Mouse (Mus musculus) megakaryocyte, embryonic 14.5 days (primary cell): ENCODE data around the gene Hat1. TPM values are rescaled to one million over a fixed set of nuclear protein-coding genes. Genes with fewer than 3 reads are reported as not detected.
A peak's percentile ranks its signal among the peaks of the same experiment; 100 is the strongest.

Source experiments
- H3K27me3 ChIP-seq: replicated peaks from 2 replicates; pipeline ENCODE3; 2012; ENCODE audit warnings: inconsistent platforms
- H3K36me3 ChIP-seq: replicated peaks from 2 replicates; pipeline ENCODE3; 2012; ENCODE audit warnings: low read length, inconsistent platforms, mixed read lengths
- H3K4me1 ChIP-seq: 2 replicates; pipeline ENCODE4 v1.6.1; 2012; ENCODE audit warnings: inconsistent platforms
- H3K4me3 ChIP-seq: replicated peaks from 2 replicates; pipeline ENCODE3; 2012; ENCODE audit warnings: moderate library complexity, mild to moderate bottlenecking, inconsistent platforms
- H3K9me3 ChIP-seq: 2 replicates; pipeline ENCODE4 v1.6.1; 2012; ENCODE audit warnings: inconsistent platforms
- FLI1 ChIP-seq: IDR thresholded peaks from 2 replicates; pipeline ENCODE4 v1.6.1; 2012; ENCODE audit warnings: low read length, inconsistent platforms, mixed read lengths
- GATA1 ChIP-seq: IDR thresholded peaks from 3 replicates; pipeline ENCODE4 v1.6.1; 2012; ENCODE audit warnings: mixed read lengths, low read length, inconsistent platforms, borderline replicate concordance
- polyA plus RNA-seq: library from polyadenylated mRNA; stranded (reverse); fragments of >175 nt; gene quantifications from 2 replicates; pipeline ENCODE4 v1.2.3, GENCODE M21; 2012; ENCODE audit warnings: low replicate concordance; ENCODE audit not compliant: insufficient read depth

Hat1 gene
- polyA plus RNA-seq, 1 experiment = 0.48 TPM

GRCm38 (mm10) chr2:71374275-71375155, 14.2 kb upstream of the Hat1 start:
- Histone ChIP-seq H3K4me3 (no peak overlapping the region), H3K36me3 (no peaks in the 10 kb centered on the region), H3K4me1 (peaks cover 24% of the 10 kb centered on the region), H3K27me3 (no peaks in the 10 kb centered on the region), H3K9me3 (no peaks in the 10 kb centered on the region)
- TF ChIP-seq FLI1 = no peak
- no peak for TF ChIP-seq GATA1

- no peaks in the 10 kb centered on the region for H3K36me3 ChIP-seq
- H3K27me3 ChIP-seq = no peaks in the 10 kb centered on the region
- H3K4me3 ChIP-seq = no peak overlapping the region
- H3K9me3 ChIP-seq = no peaks in the 10 kb centered on the region
- H3K4me1 ChIP-seq = peaks cover 24% of the 10 kb centered on the region
- TF ChIP-seq GATA1 = no peak
- no peak for TF ChIP-seq FLI1
These were observed 12.3 kb upstream of the Hat1 start for GRCm38 (mm10) chr2:71376433-71376906.

GRCm38 (mm10) chr2:71377426-71377825, 11.3 kb upstream of the Hat1 start:
- Histone ChIP-seq H3K4me1 (peaks cover 28% of the 10 kb centered on the region), H3K9me3 (no peaks in the 10 kb centered on the region), H3K27me3 (no peaks in the 10 kb centered on the region), H3K36me3 (no peaks in the 10 kb centered on the region), H3K4me3 (no peak overlapping the region)
- no peak for TF ChIP-seq FLI1
- no peak for TF ChIP-seq GATA1

GRCm38 (mm10) chr2:71381962-71382361, 6.8 kb upstream of the Hat1 start:
- H3K4me3 ChIP-seq = no peak overlapping the region

GRCm38 (mm10) chr2:71383890-71384289, 4.9 kb upstream of the Hat1 start:
- peaks cover 4% of the 10 kb centered on the region for H3K4me1 ChIP-seq
- TF ChIP-seq FLI1 (no peak), GATA1 (no peak)
- H3K9me3 ChIP-seq = no peaks in the 10 kb centered on the region
- no peaks in the 10 kb centered on the region for H3K36me3 ChIP-seq
- no peak overlapping the region for H3K4me3 ChIP-seq
- no peaks in the 10 kb centered on the region for H3K27me3 ChIP-seq

More at GRCm38 (mm10) chr2:71381962-71382361, 6.8 kb upstream of the Hat1 start:
- no peaks in the 10 kb centered on the region for H3K27me3 ChIP-seq
- no peaks in the 10 kb centered on the region for H3K36me3 ChIP-seq
- H3K9me3 ChIP-seq = no peaks in the 10 kb centered on the region
- TF ChIP-seq GATA1 (no peak), FLI1 (no peak)
- peaks cover 4% of the 10 kb centered on the region for H3K4me1 ChIP-seq

GRCm38 (mm10) chr2:71387766-71388165, 992 bp upstream of the Hat1 start:
- H3K4me3 ChIP-seq = no peak overlapping the region
- H3K4me1 ChIP-seq = peaks cover 6% of the 10 kb centered on the region; the same call in 1 of the 2 replicates
- no peak for TF ChIP-seq FLI1
- no peaks in the 10 kb centered on the region for H3K9me3 ChIP-seq
- H3K27me3 ChIP-seq = no peaks in the 10 kb centered on the region
- peaks cover 15% of the 10 kb centered on the region for H3K36me3 ChIP-seq

GRCm38 (mm10) chr2:71389864-71390263, 1.1 kb downstream of the Hat1 start:
- Histone ChIP-seq H3K27me3 (no peaks in the 10 kb centered on the region), H3K4me1 (peaks cover 8% of the 10 kb centered on the region; the same call in 1 of the 2 replicates), H3K9me3 (no peaks in the 10 kb centered on the region), H3K4me3 (peak overlapping the region; percentile 97), H3K36me3 (peaks cover 33% of the 10 kb centered on the region)
- no peak for TF ChIP-seq FLI1
- no peak for TF ChIP-seq GATA1

- Histone ChIP-seq H3K9me3 (no peaks in the 10 kb centered on the region), H3K27me3 (no peaks in the 10 kb centered on the region), H3K4me1 (no peaks in the 10 kb centered on the region), H3K36me3 (peaks cover 33% of the 10 kb centered on the region), H3K4me3 (no peak overlapping the region)
- no peak for TF ChIP-seq GATA1
- no peak for TF ChIP-seq FLI1
These were observed 16.9 kb downstream of the Hat1 start for GRCm38 (mm10) chr2:71405613-71406012.

GRCm38 (mm10) chr2:71418760-71419280, 30.1 kb downstream of the Hat1 start:
- Histone ChIP-seq H3K4me1 (0 out of 2 replicates have a peak, but pooled peaks cover 3% of the 10 kb centered on the region), H3K36me3 (peaks cover 56% of the 10 kb centered on the region), H3K27me3 (no peaks in the 10 kb centered on the region), H3K4me3 (no peak overlapping the region), H3K9me3 (no peaks in the 10 kb centered on the region)
- TF ChIP-seq GATA1 = no peak
- no peak for TF ChIP-seq FLI1

- Histone ChIP-seq H3K4me3 (no peak overlapping the region), H3K36me3 (peaks cover 57% of the 10 kb centered on the region), H3K27me3 (no peaks in the 10 kb centered on the region)
These were observed 30.6 kb downstream of the Hat1 start for GRCm38 (mm10) chr2:71419408-71419807.

More at GRCm38 (mm10) chr2:71419408-71419807, 30.6 kb downstream of the Hat1 start:
- TF ChIP-seq GATA1 = no peak
- no peak for TF ChIP-seq FLI1
- H3K9me3 ChIP-seq = no peaks in the 10 kb centered on the region
- H3K4me1 ChIP-seq = no peaks in the 10 kb centered on the region
